Mouse (Mus musculus): ENCODE measurements around the gene Mast4.

DNA sequence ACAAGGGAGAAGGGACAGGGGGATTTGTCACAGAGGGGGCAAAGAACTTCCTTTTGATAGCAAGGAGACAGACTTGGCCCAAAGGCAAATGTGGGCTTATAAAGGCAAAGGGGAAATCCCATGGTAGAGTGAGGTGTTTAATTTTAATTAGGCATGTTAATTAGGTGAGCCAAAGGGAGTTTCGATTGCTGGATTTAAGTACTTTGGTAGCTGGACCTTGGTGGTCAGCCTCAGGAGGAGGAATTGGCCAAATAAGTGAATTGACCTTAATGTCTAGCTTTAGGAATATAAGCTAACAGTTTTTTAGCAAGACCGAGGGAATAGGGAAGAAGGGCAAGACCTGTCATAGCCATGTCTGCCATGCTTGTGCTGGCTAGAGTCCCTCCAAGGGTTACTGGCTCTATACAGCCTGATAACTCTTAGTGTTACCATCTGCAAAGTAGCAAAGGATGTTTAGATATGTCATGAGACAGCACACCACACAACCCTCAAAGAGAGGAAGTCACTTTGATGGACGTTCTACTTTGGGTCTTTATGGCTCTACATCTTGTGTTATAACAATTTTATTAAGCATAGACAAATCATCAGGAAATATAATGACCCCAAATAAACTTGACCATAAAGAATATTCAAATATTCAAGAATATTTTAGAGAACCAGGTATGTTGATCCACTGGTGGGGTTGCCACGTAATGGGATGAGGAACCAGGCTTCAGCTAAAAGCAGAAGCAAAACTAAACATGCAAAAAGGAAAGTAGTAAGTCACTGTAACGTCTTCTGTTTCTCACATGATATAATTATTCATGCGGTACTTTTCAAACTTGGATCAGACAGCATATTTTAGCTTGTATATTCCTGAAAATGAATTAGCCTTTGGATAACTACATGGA, 644.9 kb downstream of the Mast4 start:
- TF ChIP-seq CTCF (IDR thresholded peaks at IDR 0.05; ENCODE audit: control insufficient read depth, insufficient read depth, insufficient read length) (no peak), USF1 (IDR thresholded peaks at IDR 0.05; ENCODE audit: low read depth) (no peak), MYOG (IDR thresholded peaks at IDR 0.05; ENCODE audit: control insufficient read depth, extremely low read depth, insufficient read length) (no peak), FOSL1 (IDR thresholded peaks at IDR 0.05; ENCODE audit: insufficient read depth, low read length, poor library complexity, severe bottlenecking) (no peak), MAX (IDR thresholded peaks at IDR 0.05) (no peak), MYOD1 (IDR thresholded peaks at IDR 0.05; ENCODE audit: control insufficient read depth, insufficient read length, low read depth) (no peak)

All from C2C12 (cell line).